Mouse (Mus musculus) adrenal gland, adult (tissue): ENCODE data around the gene Rab6a.

ENCODE experiments used
- DNase-seq, 2 experiments: peaks; one replicate each; pipeline ENCODE4 v3.0.0; 2022 to 2023; ENCODE audit warnings: low spot score in 1 of 2; ENCODE audit not compliant: inconsistent age in 2 of 2

The Rab6a gene

DNA sequence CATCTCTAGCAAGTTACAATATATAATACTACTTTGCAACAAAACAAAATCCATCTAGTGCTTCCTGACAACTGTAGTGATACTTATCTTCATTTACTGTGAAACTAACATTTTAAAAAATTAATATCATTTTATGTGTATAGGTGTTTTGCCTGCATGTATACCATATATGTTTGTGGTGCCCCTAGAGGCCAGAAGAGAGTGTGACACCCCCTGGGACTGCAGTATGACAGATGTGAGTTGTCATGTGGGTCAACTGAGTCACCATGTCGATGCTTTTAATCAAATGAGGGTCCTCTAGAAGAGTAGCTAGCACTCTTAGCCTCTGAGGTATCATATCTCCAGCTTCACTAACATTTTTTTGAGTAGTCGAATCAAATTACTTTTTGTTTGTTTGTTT is 15.1 kb downstream of the Rab6a start:
- no peak for DNase-seq

DNA sequence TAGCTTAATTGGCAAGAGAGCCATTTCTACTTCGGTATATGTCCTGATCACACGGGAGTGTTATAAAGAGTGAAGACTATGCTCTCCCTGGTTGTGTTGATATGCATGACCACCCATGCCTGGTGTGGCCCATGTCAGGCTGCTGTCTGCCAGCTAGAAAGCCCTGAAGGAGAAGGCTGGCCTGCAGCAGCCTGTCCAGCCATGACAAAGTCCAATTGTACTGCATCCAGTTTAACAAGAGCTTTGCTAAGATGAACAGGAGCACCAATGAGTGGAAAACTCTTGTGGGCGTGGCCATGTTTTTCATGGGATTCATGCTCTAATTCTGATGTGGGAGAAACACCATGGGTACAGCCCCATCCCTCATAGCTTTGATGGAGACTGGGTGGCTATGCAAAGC is 17.3 kb downstream of the Rab6a start:
- DNase-seq = no peak

DNA sequence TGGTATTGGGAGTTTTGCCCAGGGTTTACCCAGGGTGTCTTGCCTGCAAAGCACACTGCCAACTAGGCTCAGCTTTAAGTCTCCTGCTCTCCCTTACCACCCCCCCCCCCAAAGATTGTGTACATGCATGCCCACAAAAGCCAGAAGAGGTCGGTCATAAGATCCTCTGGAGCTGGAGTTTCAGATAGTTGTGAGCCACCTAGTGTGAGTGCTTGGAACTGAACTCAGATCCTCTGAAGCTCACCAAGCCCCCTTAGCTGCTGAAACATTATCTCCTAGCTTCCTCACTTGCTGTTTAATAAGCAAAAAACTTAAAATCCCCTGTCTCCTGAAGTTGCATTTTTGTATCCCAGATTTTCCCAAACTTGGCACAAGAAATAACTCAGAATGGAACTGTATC is 30.4 kb downstream of the Rab6a start:
- no peak for DNase-seq

DNA sequence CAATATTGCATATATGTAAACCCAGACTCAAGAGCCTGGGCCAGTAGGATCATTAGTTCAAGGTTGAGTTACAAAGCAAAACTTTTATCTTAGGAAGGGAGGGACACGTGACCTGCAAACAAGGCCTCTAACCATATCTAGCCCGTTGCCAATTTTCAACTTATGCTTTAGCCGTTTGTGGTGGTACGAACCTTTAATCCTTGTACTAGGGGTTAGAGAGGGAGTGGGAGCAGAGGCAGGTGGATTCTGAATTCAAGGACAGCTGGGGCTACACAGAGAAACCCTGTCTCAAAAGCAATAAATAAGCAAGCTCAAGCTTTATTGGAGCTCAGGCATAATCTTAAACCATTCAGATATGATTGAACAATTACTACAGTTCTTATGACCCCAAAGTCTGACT is 35.2 kb downstream of the Rab6a start:
- DNase-seq = no peak

DNA sequence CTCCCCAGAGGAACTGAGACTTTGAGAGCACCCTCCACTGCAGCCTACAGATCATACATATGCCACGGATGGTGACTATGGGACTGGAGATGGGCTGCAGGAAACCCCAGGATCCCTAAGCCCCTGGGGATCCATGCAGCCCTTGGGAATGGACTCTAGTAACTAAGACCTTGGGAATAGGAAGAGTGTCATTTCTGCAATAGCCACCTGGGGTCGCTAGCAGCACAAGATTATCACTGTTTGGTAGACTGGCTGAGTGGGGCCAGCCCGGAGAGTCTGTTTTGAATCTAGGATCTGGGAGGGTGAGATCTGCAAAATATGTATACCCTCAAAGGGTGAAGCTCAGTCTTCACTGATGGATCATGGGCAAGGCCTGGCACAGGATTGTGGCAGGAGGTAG is 37.9 kb downstream of the Rab6a start:
- peak; percentile 57 to 87 for DNase-seq

DNA sequence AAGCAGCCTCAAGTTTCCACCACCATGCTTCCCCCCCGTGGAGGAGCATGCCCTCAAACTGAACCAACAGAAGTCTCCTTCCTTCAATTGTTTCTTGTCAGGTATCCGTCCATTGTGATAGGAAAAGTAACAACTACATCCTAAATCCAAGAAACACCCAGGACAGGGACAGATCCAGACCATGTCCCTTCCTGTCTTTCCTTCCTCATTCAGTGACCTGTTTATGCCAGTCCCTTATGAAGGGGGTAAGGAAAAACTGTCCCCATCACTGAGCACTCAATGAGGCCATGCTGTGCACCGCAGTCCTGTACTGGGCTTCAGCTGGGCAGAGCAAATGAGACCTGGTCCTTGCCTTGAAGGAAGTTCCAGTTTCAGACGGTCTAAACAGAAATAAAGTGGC is 41.9 kb downstream of the Rab6a start:
- DNase-seq = no peak

DNA sequence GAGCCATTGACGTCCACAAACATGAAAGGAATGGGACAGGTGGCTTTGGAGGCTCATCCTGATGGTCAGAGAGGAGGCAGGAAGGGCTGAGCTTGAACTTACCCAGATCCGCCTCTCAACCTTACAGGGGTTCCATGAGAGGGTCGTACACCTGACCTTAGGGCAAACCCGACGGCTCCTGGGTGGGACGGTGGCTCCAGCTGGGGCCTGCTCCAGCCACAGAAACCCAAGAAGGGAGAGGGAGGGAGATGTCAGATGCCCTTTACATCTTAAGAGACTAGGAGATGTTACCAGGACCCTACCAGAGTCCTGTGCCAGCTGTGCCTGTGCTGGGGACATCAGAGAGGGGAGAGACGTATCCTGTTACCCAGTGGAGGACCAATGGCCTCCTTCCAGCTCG is 42.6 kb downstream of the Rab6a start:
- no peak for DNase-seq

DNA sequence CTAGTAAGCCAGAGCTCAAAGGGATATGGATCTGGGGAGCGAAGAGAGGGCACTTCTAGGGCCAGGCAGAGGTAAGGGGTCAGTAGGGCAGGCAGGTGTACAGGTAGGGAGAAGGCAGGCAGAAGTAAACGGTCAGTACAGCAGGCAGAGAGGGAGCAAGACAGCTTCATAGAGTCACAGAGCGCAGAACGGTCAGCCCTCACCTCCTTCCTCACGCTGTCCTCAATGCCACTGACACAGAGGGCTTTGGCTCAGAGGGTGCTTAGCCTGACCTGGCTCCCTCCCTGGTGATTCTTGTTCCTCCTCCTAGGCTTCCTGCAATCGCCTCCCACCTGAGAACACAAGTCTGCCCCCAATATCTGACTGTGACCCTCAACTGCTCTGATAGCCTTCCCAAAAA is 43.2 kb downstream of the Rab6a start:
- no peak for DNase-seq

DNA sequence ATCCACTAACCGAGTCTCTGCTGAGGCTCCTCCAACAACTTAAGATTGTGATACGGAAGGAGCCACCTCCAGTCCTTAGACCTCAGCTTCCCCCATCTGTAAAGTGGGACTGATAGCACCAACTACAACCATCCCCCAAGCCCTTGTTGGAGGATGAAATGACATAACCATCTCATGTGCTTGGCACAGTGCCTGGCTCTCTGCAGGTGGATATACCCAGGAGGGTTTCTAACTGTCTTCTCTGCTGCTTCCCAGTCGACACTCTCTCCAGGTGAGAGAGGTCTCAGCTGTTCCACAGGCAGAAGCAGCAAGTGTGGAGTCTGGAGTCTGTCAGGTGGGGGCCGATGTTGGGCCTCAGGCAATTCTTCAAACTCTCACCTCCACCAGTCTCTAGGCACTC is 43.8 kb downstream of the Rab6a start:
- DNase-seq = no peak

DNA sequence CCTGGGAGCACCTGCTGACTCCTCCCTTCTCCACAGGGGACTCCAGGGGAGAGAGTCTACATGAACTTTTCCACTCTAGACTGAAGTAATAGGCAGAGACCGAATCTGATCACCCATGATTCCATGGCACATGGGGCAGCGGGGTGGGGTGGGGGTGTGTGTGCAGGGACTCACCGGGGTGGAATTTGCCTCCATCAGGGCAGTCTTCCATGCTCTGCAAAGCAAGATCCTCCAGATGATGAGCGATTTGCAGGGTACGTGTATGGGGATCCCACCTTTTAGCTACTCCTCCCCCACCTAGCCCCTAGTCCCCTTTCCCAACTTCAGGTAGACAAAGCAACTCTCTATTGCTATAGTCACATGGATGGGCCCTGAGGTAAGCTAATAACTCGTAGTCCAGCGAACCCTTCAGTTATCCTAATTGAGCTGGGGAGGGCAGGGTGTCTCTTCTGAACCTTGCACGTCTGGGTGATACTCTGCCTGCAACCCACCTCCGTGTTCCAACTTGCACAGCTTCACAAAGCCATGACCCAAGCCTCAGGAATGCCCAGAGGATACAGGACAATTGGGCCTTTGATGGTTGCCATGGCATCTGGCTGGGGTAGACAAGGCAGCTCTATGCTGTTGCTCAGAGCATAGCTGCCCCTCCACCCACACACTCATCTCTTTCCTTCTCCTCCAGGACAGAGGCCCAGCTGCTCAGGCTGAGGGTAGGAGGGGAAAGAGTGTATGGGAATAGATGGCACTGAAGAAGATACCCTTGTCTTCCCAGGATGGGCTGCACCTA is 46.5 kb downstream of the Rab6a start:
- DNase-seq = no peak

DNA sequence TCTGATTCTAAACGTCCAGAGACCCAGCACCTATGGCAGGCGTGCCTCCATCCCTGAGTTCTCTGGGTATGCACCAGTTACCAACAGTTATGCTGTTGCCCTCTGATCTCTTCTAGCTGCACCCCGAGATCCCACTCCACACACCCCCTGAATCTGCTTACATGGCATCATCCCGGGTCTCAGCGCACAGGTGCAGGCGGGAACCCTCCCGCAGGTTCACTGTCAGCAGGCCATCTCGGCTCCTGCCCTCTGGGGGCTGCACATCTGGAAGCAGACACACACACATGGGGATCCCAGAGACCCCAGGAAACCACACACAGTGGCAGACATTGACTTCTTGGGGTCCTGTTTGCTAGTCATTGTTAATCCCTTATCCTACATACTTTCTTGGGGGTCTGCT is 47.2 kb downstream of the Rab6a start:
- no peak for DNase-seq

DNA sequence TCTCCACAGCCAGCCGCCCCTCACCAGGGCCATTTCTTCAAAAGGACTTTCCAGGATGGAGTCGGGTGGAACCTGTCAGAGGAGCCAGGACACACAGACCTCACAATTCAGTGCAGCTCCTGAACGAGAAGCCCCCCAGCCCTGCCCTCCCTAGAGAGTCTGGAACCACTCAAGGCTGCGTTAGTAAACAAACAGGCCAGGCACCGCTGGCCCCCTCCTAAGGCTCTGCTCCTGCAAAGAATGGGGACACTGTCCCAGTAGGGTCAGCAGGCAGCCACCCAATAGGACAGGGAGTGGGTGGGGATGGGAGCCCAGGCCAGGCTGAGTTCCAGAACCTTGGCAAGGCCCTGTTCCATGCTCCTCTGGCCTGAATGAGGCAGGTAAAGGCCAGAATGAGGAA is 49.5 kb downstream of the Rab6a start:
- DNase-seq = no peak

DNA sequence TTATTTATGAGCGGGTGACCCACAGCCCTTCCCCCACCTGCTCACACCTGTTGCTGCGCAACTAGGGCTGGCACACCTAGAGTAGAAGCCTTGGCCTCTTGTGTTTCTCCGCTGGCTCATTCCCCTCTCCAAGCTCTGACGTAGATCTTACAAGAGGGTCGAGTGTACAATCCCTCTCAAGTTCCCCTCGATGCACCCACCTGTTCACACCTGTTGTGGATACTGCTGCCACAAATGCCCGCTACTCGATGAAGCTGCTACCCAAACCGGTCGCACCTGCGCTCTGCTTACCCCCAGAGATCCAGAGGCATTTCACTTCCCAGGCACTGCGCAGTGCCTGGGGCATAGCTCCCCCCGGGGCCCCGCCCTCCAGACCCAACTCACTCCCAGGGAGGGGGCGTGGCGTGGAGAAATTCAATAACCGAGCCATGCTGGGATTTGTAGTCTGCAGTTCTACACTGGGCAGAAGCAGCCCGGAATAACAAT is 50.9 kb downstream of the Rab6a start:
- peak; percentile 30 to 60 for DNase-seq

DNA sequence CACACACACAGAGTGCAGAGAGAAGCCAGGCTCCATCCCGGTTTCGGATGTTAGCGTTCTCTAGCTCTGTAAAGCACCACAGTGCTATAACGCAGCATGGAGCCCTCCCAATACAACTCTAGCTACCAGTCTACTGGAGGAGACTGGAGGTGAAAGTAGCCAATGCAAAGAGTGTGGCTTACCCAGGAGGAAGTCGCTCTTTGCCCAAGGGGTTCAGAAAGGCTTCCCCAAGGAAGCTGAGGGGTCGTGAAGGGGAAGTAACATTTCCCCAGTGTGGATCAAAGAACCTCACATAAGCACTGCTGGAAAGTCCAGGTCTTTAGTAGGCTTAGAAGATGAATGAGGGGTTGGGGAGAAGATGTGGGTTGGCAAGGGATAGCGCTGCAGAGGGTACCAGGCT is 54.1 kb downstream of the Rab6a start:
- DNase-seq = no peak

DNA sequence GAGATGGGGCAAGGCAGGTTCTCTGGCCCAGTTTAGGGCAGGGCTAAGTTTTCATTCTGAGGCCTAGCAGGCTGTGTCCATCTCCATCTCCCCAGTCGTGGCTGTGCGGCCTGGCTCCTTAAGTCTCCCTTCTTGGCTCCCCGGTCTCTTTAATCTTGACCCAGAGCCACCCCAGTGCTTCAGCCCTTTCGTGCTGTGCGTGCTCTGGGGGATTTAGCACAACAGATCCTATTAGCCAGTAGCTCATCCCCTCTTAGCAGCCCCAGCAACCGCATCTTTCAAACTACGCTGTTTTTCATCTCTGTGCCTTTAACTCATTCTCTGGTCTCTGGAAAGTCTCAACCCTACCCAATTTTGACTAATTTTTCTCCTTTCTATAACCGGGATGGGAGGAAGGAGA is 55.0 kb downstream of the Rab6a start, which contains the start of gene Plekhb1:
Gene Plekhb1, minus strand, starts transcription at position 184 of the 400 bp plus-strand sequence.
- DNase-seq = no peak

DNA sequence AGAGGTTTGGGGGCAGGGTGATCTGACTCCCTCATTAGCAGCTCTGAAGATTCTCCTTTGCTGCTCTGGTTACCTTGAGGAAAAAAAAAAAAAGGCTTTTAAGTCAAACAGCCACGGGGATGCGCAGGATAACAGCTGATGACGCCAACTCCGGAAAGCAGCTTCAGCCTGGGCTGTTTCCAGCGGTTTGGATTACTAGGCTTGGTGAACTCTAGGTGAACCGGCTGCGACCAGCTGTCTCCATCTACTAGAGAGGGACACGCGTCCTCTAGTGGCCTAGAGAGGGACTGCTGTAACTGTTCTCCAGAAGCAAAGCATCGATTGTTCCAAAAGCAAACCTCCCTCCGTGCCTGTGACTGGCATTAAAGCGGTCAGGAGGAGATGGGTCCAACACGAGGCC is 56.0 kb downstream of the Rab6a start:
- peak; percentile 87 to 95 for DNase-seq

DNA sequence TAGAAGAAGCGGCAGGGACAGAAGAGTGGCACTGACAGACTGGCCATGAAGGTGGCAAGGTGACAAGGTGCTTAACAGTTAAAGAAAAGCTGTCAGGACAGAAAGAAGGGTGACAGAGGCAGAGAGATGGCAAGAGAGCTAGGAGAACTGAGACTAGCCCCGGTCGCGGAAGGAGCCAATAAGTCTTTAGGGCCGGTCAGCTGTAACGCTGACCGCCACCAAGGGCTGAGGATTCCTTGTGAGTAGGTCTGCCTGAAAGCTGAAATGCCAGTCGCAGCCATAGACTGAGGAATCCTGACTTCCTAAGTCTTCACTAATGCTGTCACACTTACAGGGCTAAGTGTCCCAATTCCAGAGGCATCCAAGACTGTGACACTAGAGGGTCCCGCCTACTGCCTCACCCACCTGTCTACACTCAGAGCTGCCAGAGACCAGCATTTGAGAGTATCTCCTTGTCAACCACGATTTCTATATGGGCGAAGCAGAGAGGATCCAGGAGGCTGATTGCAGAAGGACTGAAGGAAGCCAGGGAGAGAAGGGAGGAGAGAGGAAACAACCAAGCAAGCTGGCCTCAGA is 56.6 kb downstream of the Rab6a start:
- DNase-seq = no peak

DNA sequence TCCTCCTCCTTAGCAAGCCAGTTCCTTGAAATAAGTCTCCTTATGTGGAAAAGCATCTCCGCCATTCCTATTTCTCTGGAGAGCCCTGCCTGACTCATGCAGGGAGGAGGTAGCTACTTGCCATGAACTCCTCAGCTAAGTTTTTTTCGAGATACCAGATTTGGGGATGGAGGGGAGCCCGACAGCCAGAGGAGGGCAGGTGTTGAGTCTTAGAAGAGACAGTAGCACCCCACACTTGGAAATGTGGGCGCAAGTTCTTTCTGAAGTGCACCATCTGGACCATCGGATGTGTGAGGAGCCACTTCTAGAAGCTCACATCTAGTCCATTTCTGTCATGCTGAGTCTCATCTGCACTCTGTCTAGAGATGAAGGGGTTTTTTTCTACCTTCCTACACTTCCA is 63.4 kb downstream of the Rab6a start:
- no peak for DNase-seq

DNA sequence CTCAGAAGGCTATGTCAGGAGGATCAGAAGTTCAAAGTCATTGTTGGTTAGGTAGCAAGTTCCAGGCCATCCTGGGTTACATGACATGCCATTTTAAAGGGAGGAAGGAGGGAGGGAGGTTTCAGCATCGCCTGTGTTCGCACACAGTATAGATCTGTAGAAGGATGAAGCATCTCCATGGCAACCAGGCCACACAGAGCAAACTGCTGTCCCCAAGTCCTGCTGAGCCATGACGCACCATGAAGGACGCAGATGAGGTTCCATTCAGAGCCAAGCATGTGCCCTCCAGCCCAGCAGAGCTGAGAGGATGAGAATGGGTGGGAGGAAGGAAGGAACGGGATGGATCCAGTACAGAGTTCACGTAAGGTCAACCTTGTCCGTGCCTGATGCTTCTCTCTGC is 66.2 kb downstream of the Rab6a start:
- DNase-seq = no peak

DNA sequence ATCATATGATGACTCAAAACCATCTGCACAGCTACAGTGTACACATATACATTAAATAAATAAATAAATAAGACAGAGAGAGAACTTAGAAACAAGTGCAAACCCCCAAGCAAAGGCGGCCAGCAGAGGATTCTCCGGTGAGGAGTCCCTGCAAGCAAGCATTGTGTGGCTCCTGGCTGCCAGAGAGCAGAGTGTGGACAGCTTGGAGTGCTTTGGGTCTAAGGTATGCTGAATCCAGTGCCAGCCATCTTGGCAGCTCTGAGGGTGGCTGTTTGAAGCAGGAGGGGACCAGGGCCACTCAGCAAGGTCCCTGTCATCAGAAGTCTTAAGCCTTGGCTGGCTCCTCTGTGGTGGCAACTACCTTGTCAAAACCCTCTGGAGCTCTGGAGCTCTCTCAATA is 67.7 kb downstream of the Rab6a start:
- no peak for DNase-seq

DNA sequence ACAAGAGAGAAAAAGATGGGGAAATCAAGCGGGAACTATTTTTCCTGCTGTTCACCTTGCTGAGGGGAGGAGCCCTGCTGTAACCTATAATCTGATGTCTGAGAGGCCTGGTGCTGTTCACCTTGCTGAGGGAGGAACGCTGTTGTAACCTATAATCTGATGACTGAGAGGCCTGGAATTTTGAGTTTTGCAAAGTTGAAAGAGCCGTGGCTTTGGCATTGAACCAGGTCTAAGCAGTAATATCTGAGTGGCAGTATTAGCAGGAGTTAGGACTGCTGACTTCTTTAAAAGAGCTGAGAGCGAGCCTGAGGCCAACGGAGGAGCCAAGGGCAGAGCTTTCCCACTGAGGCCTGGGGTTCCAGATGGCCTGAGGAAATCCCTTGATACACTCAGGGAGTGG is 70.8 kb downstream of the Rab6a start:
- peak in 1 of 2 experiments; percentile 51 for DNase-seq

DNA sequence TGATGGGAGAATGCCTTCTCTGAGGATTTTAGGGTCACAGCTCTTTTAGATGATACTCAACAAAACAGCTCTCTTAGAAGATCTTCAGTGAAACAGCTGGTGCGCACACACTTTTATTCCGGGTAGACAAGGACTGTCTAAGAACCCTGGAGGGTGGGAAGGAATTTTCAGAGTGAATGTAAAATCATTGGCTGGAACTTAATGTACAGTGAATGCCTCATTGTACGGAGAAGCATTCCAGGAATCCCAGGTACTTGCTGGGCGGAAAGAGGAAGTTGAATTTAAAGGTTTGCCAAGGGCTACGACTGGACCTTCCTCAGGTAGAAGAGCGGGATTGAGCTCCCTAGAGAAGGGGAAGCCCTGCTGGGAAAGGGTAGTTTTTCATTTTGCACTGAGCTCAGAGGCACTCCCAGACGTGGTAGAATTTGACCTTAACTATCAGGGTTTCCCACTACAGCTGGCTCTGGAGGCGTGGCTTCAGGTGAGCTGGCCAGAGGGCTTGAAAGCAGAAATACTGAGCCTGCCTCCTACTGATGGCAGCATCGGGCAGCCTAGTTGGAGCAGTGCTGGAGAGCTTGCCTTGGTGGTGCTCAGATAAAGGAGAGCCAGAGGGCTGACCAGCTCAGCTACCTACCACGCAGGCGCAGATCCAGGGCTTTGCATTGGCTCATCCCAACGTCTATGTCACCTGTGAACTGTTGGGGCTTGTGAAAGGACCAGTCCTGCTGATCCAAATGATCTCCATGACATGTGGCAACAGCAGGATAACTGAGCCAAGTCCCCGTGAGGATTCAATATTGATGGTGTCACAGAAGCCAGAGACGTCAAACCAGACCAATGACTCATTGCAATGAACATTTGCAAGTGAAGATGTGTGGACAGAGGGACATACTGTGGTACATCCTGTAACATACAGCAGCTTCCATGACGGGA is 72.0 kb downstream of the Rab6a start:
- no peak for DNase-seq
